Mouse (Mus musculus) midbrain, postnatal 0 days (tissue): Measurements from ENCODE around the gene Fryl. TPM values are rescaled to one million over a fixed set of nuclear protein-coding genes. Genes with fewer than 3 reads are reported as not detected.
A peak's percentile ranks its signal among the peaks of the same experiment; 100 is the strongest.

Experiments
- ATAC-seq: fragments of 200-750 bp; cut with Nextera tagmentation; 2 replicates; pipeline ENCODE4 v1.8.0; 2017; ENCODE audit warnings: moderate number of reproducible peaks, mild to moderate bottlenecking, moderate TSS enrichment, moderate library complexity; ENCODE audit not compliant: low FRiP score
- DNase-seq: peaks from one replicate; pipeline ENCODE4 v3.0.0-alpha.2; 2015; ENCODE audit warnings: low spot score
- H3K27ac ChIP-seq: fragments of 300-500 bp; sonication (generic); 2 replicates; pipeline ENCODE4 v1.5.1; 2014; ENCODE audit warnings: low read depth, mild to moderate bottlenecking, low read length, mixed read lengths
- H3K27me3 ChIP-seq: fragments of 300-500 bp; sonication (generic); 2 replicates; pipeline ENCODE4 v1.6.1; 2014; ENCODE audit warnings: low read length, control low read depth, mixed read lengths; ENCODE audit not compliant: insufficient read depth
- H3K36me3 ChIP-seq: fragments of 300-500 bp; sonication (generic); 2 replicates; pipeline ENCODE4 v1.6.1; 2014; ENCODE audit warnings: low read length, control low read depth, mixed read lengths; ENCODE audit not compliant: insufficient read depth
- H3K4me1 ChIP-seq: fragments of 300-500 bp; sonication (generic); 2 replicates; pipeline ENCODE4 v1.6.1; 2014; ENCODE audit warnings: mild to moderate bottlenecking, control low read depth, antibody characterized with exemption, low read length, mixed read lengths; ENCODE audit not compliant: insufficient read depth
- H3K4me2 ChIP-seq: fragments of 300-500 bp; sonication (generic); 2 replicates; pipeline ENCODE4 v1.6.1; 2014; ENCODE audit warnings: low read depth, mild to moderate bottlenecking, low read length, mixed read lengths; ENCODE audit not compliant: poor library complexity, severe bottlenecking
- H3K4me3 ChIP-seq: fragments of 300-500 bp; sonication (generic); 2 replicates; pipeline ENCODE4 v1.5.1; 2014; ENCODE audit warnings: low read depth, mild to moderate bottlenecking, low read length, moderate library complexity
- H3K9ac ChIP-seq: fragments of 300-500 bp; sonication (generic); replicated peaks from 2 replicates; pipeline ENCODE4 v1.6.1; 2014; ENCODE audit warnings: mild to moderate bottlenecking, low read length, moderate library complexity, mixed read lengths; ENCODE audit not compliant: poor library complexity, severe bottlenecking
- H3K9me3 ChIP-seq: fragments of 300-500 bp; sonication (generic); 2 replicates; pipeline ENCODE4 v1.6.1; 2016; ENCODE audit warnings: low read length, control low read depth
- CTCF ChIP-seq: IDR thresholded peaks from 2 replicates; pipeline ENCODE4 v1.5.1; 2016; ENCODE audit warnings: antibody characterized with exemption, mild to moderate bottlenecking
- WGBS: fragments of 180-500 bp; shearing (Covaris S2); extraction: QIAGEN DNeasy Blood & Tissue Kit; methylation state at CpG from one replicate; pipeline ENCODE4 v1.1.7; 2014; 5-methylcytosine and 5-hydroxymethylcytosine counted together
- polyA plus RNA-seq: library from polyadenylated mRNA; unstranded; fragments of >200 nt; fragmentation: Nextera tagmentation; extraction: Ambion mirVana; gene quantifications from 2 replicates; pipeline ENCODE4 v1.2.1, GENCODE M21; 2015
- total RNA-seq: library from RNA; depleted of rRNA; stranded (reverse); fragments of >200 nt; gene quantifications from 2 replicates; pipeline ENCODE4 v1.2.3, GENCODE M21; 2014

Gene Fryl
- total and polyA plus RNA-seq, 2 experiments from 2014 or later, result 23.8 to 52.8 TPM

DNA sequence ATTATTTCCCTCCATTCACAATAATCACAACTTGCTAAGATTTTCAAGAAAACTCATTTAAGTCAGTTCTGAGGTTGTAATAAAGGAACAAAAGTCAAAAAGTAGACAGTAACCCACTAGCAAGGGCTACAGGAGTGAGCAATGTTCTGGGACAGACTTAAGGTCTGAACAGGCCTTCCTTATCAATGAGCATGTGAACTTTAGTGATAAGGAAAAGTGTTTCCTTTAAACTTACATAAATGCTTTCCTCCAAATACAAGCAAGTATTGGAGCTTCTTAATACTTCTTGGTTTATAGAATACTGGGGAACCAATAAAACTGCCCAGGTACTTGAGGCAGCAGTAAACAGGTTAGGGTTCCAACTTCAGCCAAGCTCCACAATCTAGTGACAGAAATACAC is 3.7 kb downstream of the Fryl start:
- Histone ChIP-seq H3K27me3 (no peaks in the 10 kb centered on the region), H3K9me3 (no peaks in the 10 kb centered on the region), H3K4me2 (no peak overlapping the region), H3K36me3 (no peaks in the 10 kb centered on the region), H3K4me1 (no peaks in the 10 kb centered on the region), H3K27ac (no peak overlapping the region), H3K9ac (no peak overlapping the region), H3K4me3 (no peak overlapping the region)
- ATAC-seq (no peak), DNase-seq (no peak)
- TF ChIP-seq CTCF, result no peak

DNA sequence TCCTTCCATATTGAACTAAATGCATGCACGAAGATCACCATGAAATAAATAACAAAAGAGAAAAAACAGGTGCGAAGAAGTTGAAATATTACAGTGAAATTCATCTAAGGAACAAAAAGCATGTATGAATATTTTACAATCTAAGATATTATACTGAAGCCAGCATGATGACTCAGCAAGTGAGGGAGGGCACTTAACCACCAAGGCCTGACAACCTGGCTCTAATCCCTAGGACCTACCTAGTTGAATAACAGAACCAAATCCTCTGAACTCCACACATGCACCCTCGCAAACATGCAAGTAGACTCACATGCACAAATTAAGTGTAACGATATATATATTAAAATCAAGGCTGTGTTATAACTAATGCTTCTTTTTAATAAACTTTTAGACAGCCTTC is 7.1 kb downstream of the Fryl start:
- Histone ChIP-seq H3K4me2 (no peak overlapping the region), H3K9me3 (no peaks in the 10 kb centered on the region), H3K4me3 (no peak overlapping the region), H3K27me3 (no peaks in the 10 kb centered on the region), H3K4me1 (0 out of 2 replicates have a peak, but pooled peaks cover 3% of the 10 kb centered on the region), H3K9ac (no peak overlapping the region), H3K27ac (no peak overlapping the region), H3K36me3 (no peaks in the 10 kb centered on the region)
- WGBS, result 95% methylated on average over 4 of the region's 4 CpGs
- ATAC-seq, result no peak
- TF ChIP-seq CTCF, result no peak
- DNase-seq, result no peak

GRCm38 (mm10) chr5:73248211-73248610 is 8.2 kb downstream of the Fryl start:
- Histone ChIP-seq H3K27ac (no peak overlapping the region), H3K27me3 (no peaks in the 10 kb centered on the region), H3K9ac (no peak overlapping the region), H3K4me3 (no peak overlapping the region), H3K4me2 (no peak overlapping the region), H3K9me3 (no peaks in the 10 kb centered on the region), H3K36me3 (no peaks in the 10 kb centered on the region), H3K4me1 (0 out of 2 replicates have a peak, but pooled peaks cover 3% of the 10 kb centered on the region)
- no peak for DNase-seq
- no peak for TF ChIP-seq CTCF
- no peak for ATAC-seq
- 84% methylated on average over 8 of the region's 8 CpGs for WGBS

GRCm38 (mm10) chr5:73246414-73246813 is 10.0 kb downstream of the Fryl start:
- no peak overlapping the region for H3K9ac ChIP-seq
- H3K4me3 ChIP-seq, result no peak overlapping the region
- H3K9me3 ChIP-seq, result no peaks in the 10 kb centered on the region
- no peak for ATAC-seq
- WGBS, result 96% methylated on average over 6 of the region's 6 CpGs
- H3K36me3 ChIP-seq, result no peaks in the 10 kb centered on the region
- no peak overlapping the region for H3K27ac ChIP-seq
- no peak for DNase-seq
- no peaks in the 10 kb centered on the region for H3K27me3 ChIP-seq
- no peak overlapping the region for H3K4me2 ChIP-seq
- 0 out of 2 replicates have a peak, but pooled peaks cover 3% of the 10 kb centered on the region for H3K4me1 ChIP-seq
- no peak for TF ChIP-seq CTCF

- DNase-seq (peak; percentile 82), ATAC-seq (no peak)
- Histone ChIP-seq H3K4me3 (no peak overlapping the region), H3K27ac (no peak overlapping the region), H3K4me1 (0 out of 2 replicates have a peak, but pooled peaks cover 3% of the 10 kb centered on the region), H3K27me3 (no peaks in the 10 kb centered on the region), H3K9ac (0 out of 2 replicates have a peak overlapping the region, but pooled peaks have one; percentile 4), H3K4me2 (peak overlapping the region; percentile 1; the same call in 1 of the 2 replicates), H3K36me3 (no peaks in the 10 kb centered on the region), H3K9me3 (no peaks in the 10 kb centered on the region)
- WGBS, result 53% methylated on average over 13 of the region's 13 CpGs
- no peak for TF ChIP-seq CTCF
Observed at GRCm38 (mm10) chr5:73244403-73244802, 12.0 kb downstream of the Fryl start.

- no peak for ATAC-seq
- Histone ChIP-seq H3K27me3 (no peaks in the 10 kb centered on the region), H3K36me3 (no peaks in the 10 kb centered on the region), H3K4me2 (no peak overlapping the region), H3K9me3 (no peaks in the 10 kb centered on the region), H3K9ac (no peak overlapping the region), H3K4me1 (0 out of 2 replicates have a peak, but pooled peaks cover 3% of the 10 kb centered on the region), H3K4me3 (no peak overlapping the region), H3K27ac (no peak overlapping the region)
- TF ChIP-seq CTCF, result no peak
- WGBS, result 52% methylated on average over 8 of the region's 8 CpGs
- peak; percentile 50 for DNase-seq
Observed at GRCm38 (mm10) chr5:73241966-73242365, 14.5 kb downstream of the Fryl start.
